Mouse (Mus musculus) intestine, embryonic 14.5 days (tissue): ENCODE results near the gene Kcnq1. TPM values are rescaled to one million over a fixed set of nuclear protein-coding genes. Genes with fewer than 3 reads are reported as not detected.

Source experiments
- ATAC-seq: fragments of 200-750 bp; cut with Nextera tagmentation; replicated peaks from 2 replicates; pipeline ENCODE4 v1.8.0; 2017; ENCODE audit warnings: low read depth, moderate number of reproducible peaks, moderate TSS enrichment, moderate library complexity; ENCODE audit not compliant: low FRiP score, low TSS enrichment
- DNase-seq: peaks from one replicate; pipeline ENCODE4 v3.0.0-alpha.2; 2018; ENCODE audit warnings: low spot score
- H3K27ac ChIP-seq: fragments of 300-500 bp; sonication (generic); 2 replicates; pipeline ENCODE4 v1.5.1; 2014; ENCODE audit warnings: low read depth, mild to moderate bottlenecking, control low read depth
- H3K27me3 ChIP-seq: fragments of 300-500 bp; sonication (generic); replicated peaks from 2 replicates; pipeline ENCODE4 v1.6.1; 2014; ENCODE audit warnings: low read length, control low read depth; ENCODE audit not compliant: control insufficient read depth, insufficient read depth
- H3K36me3 ChIP-seq: fragments of 300-500 bp; sonication (generic); 2 replicates; pipeline ENCODE4 v1.6.1; 2014; ENCODE audit warnings: low read length, control low read depth; ENCODE audit not compliant: control insufficient read depth, insufficient read depth
- H3K4me1 ChIP-seq: fragments of 300-500 bp; sonication (generic); replicated peaks from 2 replicates; pipeline ENCODE4 v1.6.1; 2014; ENCODE audit warnings: low read length, control low read depth, mixed read lengths; ENCODE audit not compliant: control insufficient read depth, insufficient read depth
- H3K4me2 ChIP-seq: fragments of 300-500 bp; sonication (generic); 2 replicates; pipeline ENCODE4 v1.6.1; 2014; ENCODE audit warnings: low read length
- H3K4me3 ChIP-seq: fragments of 300-500 bp; sonication (generic); 2 replicates; pipeline ENCODE4 v1.5.1; 2014; ENCODE audit warnings: low read depth, low read length, control low read depth, mixed read lengths
- H3K9ac ChIP-seq: fragments of 300-500 bp; sonication (generic); 2 replicates; pipeline ENCODE4 v1.6.1; 2014; ENCODE audit warnings: mild to moderate bottlenecking, low read length
- H3K9me3 ChIP-seq: fragments of 300-500 bp; sonication (generic); 2 replicates; pipeline ENCODE4 v1.6.1; 2016; ENCODE audit warnings: low read length, control low read depth; ENCODE audit not compliant: control insufficient read depth
- WGBS: fragments of 180-500 bp; shearing (Covaris S2); extraction: QIAGEN DNeasy Blood & Tissue Kit; methylation state at CpG from one replicate; pipeline ENCODE4 v1.1.7; 2014; 5-methylcytosine and 5-hydroxymethylcytosine counted together
- polyA plus RNA-seq: library from polyadenylated mRNA; unstranded; fragments of >200 nt; fragmentation: Nextera tagmentation; extraction: Ambion mirVana; gene quantifications from 2 replicates; pipeline ENCODE4 v1.2.1, GENCODE M21; 2014

Kcnq1 gene
- polyA plus RNA-seq, 1 experiment from 2014 or later, result 5.3 TPM

DNA sequence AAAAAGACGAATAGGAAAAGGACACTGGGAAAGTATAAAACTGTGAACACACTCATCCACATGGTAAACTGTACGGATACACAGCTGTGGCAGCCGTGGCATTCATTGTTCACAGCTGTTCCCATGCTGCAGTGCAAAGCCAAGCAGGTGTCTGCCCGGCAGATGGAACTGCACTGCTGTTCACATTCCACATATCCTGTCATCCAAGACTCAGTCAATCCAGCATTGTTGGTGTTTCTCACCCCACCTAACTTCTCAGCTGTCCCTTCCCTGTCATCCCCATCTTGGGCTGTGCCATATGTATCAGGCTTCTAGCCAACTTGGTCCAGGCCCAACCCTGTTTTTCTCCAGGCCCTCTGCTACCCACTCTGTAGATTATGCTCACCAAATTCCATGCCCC lies 232.5 kb downstream of the Kcnq1 start:
- Histone ChIP-seq H3K9ac (no peak overlapping the region), H3K27ac (no peak overlapping the region), H3K4me1 (peaks cover 13% of the 10 kb centered on the region), H3K9me3 (no peaks in the 10 kb centered on the region; the same call in 1 of the 2 replicates), H3K4me3 (no peak overlapping the region), H3K27me3 (no peaks in the 10 kb centered on the region), H3K36me3 (no peaks in the 10 kb centered on the region), H3K4me2 (no peak overlapping the region)
- no peak for ATAC-seq
- 79% methylated on average over 4 of the region's 4 CpGs for WGBS
- no peak for DNase-seq

DNA sequence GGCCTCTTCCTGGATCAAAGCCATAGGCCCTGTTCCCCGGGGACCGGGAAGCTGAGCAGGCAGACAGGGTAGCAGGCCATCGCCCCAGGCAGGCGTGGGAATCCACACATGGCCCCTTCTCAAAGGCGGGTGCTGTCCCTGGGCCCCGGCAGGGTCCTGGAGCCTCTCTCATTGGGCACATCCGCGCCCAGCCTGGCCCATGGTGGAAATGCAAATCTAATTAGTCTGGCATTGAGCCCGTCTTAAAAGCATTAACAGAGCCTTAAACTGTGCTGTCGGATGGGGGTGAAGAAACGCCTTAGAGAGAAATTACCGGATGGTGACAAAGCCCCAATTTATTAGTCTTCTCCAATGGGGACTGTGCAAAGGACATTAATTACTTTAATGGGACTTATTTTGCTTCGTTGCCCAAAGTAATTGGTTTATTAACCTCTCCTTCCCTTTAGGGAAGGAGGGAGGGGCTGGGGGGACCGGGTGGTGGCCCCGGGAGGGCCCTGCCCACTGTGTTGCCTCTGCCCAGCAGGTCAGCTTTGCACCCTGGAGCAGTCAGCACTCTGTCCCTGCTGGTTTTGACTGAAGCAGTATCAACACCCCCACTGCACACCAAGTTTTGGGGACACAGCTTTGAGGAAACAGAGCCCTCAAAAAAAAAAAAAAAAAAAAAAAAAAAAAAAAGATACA lies 234.6 kb downstream of the Kcnq1 start:
- 0 out of 2 replicates have a peak, but pooled peaks have one; percentile 55 for ATAC-seq
- Histone ChIP-seq H3K4me2 (no peak overlapping the region), H3K27me3 (no peaks in the 10 kb centered on the region), H3K27ac (no peak overlapping the region), H3K4me3 (no peak overlapping the region), H3K9me3 (no peaks in the 10 kb centered on the region; the same call in 1 of the 2 replicates), H3K4me1 (peaks cover 13% of the 10 kb centered on the region; the same call in 1 of the 2 replicates), H3K36me3 (no peaks in the 10 kb centered on the region), H3K9ac (no peak overlapping the region)
- DNase-seq, result no peak
- 63% methylated on average over 15 of the region's 15 CpGs for WGBS

DNA sequence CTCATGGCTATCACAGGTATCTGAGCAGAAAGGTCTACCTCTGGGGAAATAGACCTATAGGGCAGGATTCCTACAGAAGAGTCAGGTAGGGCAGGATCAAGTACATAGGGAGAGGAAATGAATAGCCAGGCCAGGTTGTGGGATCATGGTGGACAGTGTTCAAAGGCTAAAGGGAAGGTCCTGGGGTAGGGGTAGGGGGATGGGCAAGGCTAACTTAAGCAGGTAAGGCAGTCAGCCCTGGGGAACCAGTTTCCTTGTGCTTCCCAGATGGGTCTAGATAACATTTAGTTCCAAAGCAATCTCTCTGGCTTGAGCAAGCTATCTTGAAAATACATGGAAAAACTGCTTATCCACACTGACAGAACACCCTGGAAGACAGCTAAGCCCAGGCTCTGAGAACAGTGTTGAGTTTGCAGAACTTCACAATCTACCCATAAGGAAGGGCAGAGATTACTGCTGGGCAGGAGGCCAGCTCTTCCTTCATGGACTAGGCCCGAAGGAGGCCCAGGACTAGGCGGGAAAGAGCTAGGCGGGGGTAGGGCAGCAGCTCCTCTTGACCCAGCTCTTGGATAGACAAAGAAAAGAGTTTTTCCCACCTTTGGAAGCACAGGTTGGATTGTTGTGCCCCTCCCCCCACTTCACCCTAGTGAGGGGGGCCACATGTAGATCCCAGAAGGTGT lies 235.3 kb downstream of the Kcnq1 start:
- WGBS, result 71% methylated on average over 3 of the region's 3 CpGs
- no peaks in the 10 kb centered on the region; the same call in 1 of the 2 replicates for H3K9me3 ChIP-seq
- DNase-seq, result no peak
- H3K27ac ChIP-seq, result peak overlapping the region; percentile 36; the same call in 1 of the 2 replicates
- no peak overlapping the region for H3K4me3 ChIP-seq
- H3K4me1 ChIP-seq, result peaks cover 13% of the 10 kb centered on the region; the same call in 1 of the 2 replicates
- no peak overlapping the region for H3K4me2 ChIP-seq
- no peak overlapping the region for H3K9ac ChIP-seq
- H3K36me3 ChIP-seq, result no peaks in the 10 kb centered on the region
- no peaks in the 10 kb centered on the region for H3K27me3 ChIP-seq
- no peak for ATAC-seq

DNA sequence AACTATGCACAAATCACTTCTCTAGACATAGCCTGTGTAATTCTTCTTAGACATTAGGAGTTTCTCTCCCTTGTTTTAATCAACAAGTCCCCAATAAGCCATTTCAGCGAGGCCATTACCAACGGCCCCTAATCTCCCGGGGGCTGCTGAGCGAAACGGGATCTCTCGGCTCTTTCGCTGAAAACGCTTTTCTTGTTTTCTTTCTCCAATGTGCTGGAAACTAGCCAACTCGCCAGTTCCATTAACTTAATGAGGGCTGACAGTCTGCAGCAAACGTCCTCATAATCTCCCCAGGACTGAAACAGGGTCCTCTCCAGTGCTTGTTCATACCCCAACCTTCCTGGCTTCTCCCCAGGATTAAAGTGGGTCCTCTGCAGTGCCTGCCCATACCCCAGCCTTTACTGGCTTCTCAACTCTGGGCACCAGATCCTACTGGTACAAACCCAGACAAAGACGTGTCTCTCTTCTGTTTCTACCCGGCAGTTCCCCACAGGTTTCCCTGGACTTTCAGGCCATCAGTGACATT lies 237.7 kb downstream of the Kcnq1 start:
- ATAC-seq (no peak), DNase-seq (no peak)
- Histone ChIP-seq H3K4me2 (no peak overlapping the region), H3K4me1 (peaks cover 16% of the 10 kb centered on the region), H3K27me3 (no peaks in the 10 kb centered on the region), H3K36me3 (no peaks in the 10 kb centered on the region), H3K4me3 (no peak overlapping the region), H3K9ac (peak overlapping the region; percentile 10; the same call in 1 of the 2 replicates), H3K27ac (no peak overlapping the region), H3K9me3 (no peaks in the 10 kb centered on the region)
- WGBS, result 35% methylated on average over 12 of the region's 12 CpGs

DNA sequence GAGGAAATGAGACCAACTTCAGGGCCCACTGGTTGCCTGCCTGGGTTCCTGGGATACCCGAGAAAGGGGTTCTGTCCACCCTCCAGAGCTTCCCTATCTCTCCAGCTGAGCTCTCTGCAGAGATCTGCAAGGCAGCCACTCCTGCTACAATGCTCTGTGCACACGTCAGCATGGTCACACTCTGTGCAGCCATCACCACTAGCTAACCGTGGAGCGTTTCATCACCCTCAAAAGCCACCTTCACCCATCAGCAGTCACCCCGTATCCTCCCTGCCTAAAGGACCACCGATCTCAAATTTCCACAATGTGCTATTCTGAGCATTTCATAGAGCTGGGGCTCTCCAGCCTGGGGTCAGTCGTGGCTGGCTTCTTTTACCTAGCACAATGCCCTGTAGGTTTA lies 243.1 kb downstream of the Kcnq1 start:
- H3K27me3 ChIP-seq, result no peaks in the 10 kb centered on the region
- no peaks in the 10 kb centered on the region for H3K9me3 ChIP-seq
- no peaks in the 10 kb centered on the region for H3K36me3 ChIP-seq
- DNase-seq (no peak), ATAC-seq (no peak)
- no peak overlapping the region for H3K4me2 ChIP-seq
- no peak overlapping the region for H3K4me3 ChIP-seq
- H3K9ac ChIP-seq, result no peak overlapping the region
- H3K4me1 ChIP-seq, result peaks cover 6% of the 10 kb centered on the region
- WGBS, result 73% methylated on average over 7 of the region's 7 CpGs
- no peak overlapping the region for H3K27ac ChIP-seq

DNA sequence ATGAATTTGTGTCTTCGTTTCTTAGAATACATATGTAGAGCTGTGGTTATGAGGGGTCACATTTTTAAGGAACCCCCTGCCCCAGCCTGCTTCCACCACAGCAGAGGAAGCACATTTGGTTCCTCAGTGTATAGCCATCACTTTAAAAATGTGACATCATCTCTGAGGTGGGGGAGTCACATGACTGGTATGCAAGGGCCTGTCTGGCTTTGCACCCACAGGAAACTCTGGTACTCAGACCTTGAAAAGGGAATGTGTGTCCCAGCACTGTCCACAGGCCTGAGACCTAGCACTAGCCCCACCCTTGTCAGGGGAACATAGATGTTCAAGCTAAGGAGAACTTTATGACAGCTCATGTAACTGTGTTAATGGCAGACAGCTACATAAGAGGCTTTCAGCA lies 243.7 kb downstream of the Kcnq1 start:
- no peak overlapping the region for H3K4me3 ChIP-seq
- no peak overlapping the region for H3K9ac ChIP-seq
- H3K4me1 ChIP-seq, result peaks cover 6% of the 10 kb centered on the region
- ATAC-seq, result no peak
- 68% methylated on average over 1 of the region's 1 CpGs for WGBS
- H3K27ac ChIP-seq, result no peak overlapping the region
- H3K27me3 ChIP-seq, result no peaks in the 10 kb centered on the region
- no peaks in the 10 kb centered on the region for H3K9me3 ChIP-seq
- DNase-seq, result no peak
- no peaks in the 10 kb centered on the region for H3K36me3 ChIP-seq
- H3K4me2 ChIP-seq, result no peak overlapping the region

DNA sequence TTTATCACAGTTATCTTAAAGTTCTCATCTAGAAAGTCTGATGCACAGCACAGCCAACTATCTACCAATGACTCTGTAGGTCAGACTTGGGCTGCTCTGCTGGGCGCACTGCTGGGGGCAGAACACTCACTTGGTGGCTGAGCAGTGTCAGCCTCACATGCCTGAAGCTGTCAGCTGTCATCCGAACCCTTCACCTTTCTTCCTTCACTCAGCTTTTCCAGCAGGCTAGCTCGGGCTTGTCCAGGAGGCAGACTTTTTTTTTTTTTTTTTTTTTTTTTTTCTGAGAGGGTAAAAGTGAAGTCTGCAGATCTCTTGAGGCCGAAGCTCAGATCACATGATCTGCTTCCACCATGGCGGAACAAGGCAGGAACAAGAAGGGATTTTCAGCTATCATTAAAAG lies 249.7 kb downstream of the Kcnq1 start:
- no peaks in the 10 kb centered on the region for H3K9me3 ChIP-seq
- no peak overlapping the region for H3K4me2 ChIP-seq
- WGBS, result 71% methylated on average over 5 of the region's 5 CpGs
- no peaks in the 10 kb centered on the region for H3K36me3 ChIP-seq
- H3K4me3 ChIP-seq, result no peak overlapping the region
- H3K27ac ChIP-seq, result no peak overlapping the region
- ATAC-seq (no peak), DNase-seq (no peak)
- no peaks in the 10 kb centered on the region; the same call in 1 of the 2 replicates for H3K4me1 ChIP-seq
- no peaks in the 10 kb centered on the region for H3K27me3 ChIP-seq
- no peak overlapping the region for H3K9ac ChIP-seq

DNA sequence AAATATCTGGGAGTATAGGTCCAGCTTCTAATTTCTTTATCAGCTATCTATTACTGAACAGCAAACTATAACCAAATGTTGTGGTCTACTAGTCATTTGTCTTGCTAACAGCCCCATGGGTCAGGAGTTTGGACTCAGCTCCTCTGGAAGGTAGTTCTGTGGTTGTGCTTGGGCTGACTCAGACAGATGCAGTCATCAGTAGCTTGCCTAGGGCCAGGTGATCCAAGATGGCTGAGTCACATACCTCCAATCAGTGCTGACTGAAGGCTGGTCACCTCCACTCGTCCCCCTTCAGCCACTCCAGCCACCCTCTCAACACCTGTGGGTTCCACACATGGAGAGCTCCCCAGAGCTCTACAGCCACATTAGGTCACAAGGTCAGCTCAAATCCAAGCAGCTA lies 250.9 kb downstream of the Kcnq1 start:
- no peak overlapping the region for H3K4me3 ChIP-seq
- H3K9me3 ChIP-seq, result no peaks in the 10 kb centered on the region
- DNase-seq (no peak), ATAC-seq (no peak)
- 59% methylated on average over 1 of the region's 1 CpGs for WGBS
- no peaks in the 10 kb centered on the region; the same call in 1 of the 2 replicates for H3K4me1 ChIP-seq
- no peak overlapping the region for H3K27ac ChIP-seq
- no peak overlapping the region for H3K9ac ChIP-seq
- H3K36me3 ChIP-seq, result no peaks in the 10 kb centered on the region
- no peaks in the 10 kb centered on the region for H3K27me3 ChIP-seq
- no peak overlapping the region for H3K4me2 ChIP-seq
